8 mouse cellular contexts compared by ENCODE assay signal in genomic region chr5:65863349-65863749, GRCm38 (mm10). TPM values are rescaled to one million over a fixed set of nuclear protein-coding genes. Genes with fewer than 3 reads are reported as not detected.
DNase-seq lines count a peak whose midpoint lies in the region; ATAC-seq lines count a peak whose summit lies in the region.

No protein-coding gene starts in this region.

- 70% methylated on average over 12 of the region's 12 CpGs for WGBS in heart, embryonic 10.5 days
- 83% methylated on average over 12 of the region's 12 CpGs for WGBS in midbrain, embryonic 11.5 days

- no peak overlapping the region for H3K4me2 ChIP-seq in midbrain, embryonic 11.5 days

- DNase-seq in heart, adult 11 months = peak; percentile 96
- no peak for DNase-seq in heart, embryonic 10.5 days (ENCODE audit: low spot score)
- DNase-seq in kidney, postnatal 10 days = peak; percentile 26
- peak; percentile 89 to 90 for DNase-seq in natural killer cell, adult 2 months (ENCODE audit: low spot score in 2 of 2)
- no peak for DNase-seq in midbrain, embryonic 11.5 days (ENCODE audit: low spot score, missing footprints)
- no peak for DNase-seq in cerebellum, adult 8-10 months
- no peak for DNase-seq in right cerebral cortex, adult 2 months (ENCODE audit: low spot score in 2 of 2)

- no peak overlapping the region for H3K27ac ChIP-seq in heart, embryonic 10.5 days
- H3K27ac ChIP-seq in brown adipose tissue, adult 24 weeks (replicated peaks; ENCODE audit: low read depth, low read length) = peak overlapping the region; percentile 28; the same call in 1 of the 2 replicates
- H3K27ac ChIP-seq in midbrain, embryonic 11.5 days (ENCODE audit: low read depth, low read length) = no peak overlapping the region

- H3K9ac ChIP-seq in midbrain, embryonic 11.5 days (ENCODE audit: low read length) = no peak overlapping the region

- no peaks in the 10 kb centered on the region for H3K27me3 ChIP-seq in heart, embryonic 10.5 days (ENCODE audit: insufficient read depth, poor library complexity, severe bottlenecking)
- no peaks in the 10 kb centered on the region for H3K27me3 ChIP-seq in midbrain, embryonic 11.5 days (ENCODE audit: control insufficient read depth, insufficient read depth, low read length)

- H3K36me3 ChIP-seq in heart, embryonic 10.5 days = no peaks in the 10 kb centered on the region
- H3K36me3 ChIP-seq in midbrain, embryonic 11.5 days (ENCODE audit: control insufficient read depth, insufficient read depth, low read length) = no peaks in the 10 kb centered on the region

- H3K4me1 ChIP-seq in heart, embryonic 10.5 days = peaks cover 12% of the 10 kb centered on the region
- no peaks in the 10 kb centered on the region for H3K4me1 ChIP-seq in brown adipose tissue, adult 24 weeks (ENCODE audit: control insufficient read depth, insufficient read depth, insufficient read length, low read length)
- H3K4me1 ChIP-seq in midbrain, embryonic 11.5 days (ENCODE audit: control insufficient read depth, insufficient read depth, low read length) = no peaks in the 10 kb centered on the region

- H3K9me3 ChIP-seq in heart, embryonic 10.5 days = no peaks in the 10 kb centered on the region
- H3K9me3 ChIP-seq in midbrain, embryonic 11.5 days (ENCODE audit: control insufficient read depth, low read length) = no peaks in the 10 kb centered on the region

- ATAC-seq in midbrain, embryonic 11.5 days (ENCODE audit: low FRiP score) = no peak

- no peak overlapping the region for H3K4me3 ChIP-seq in heart, embryonic 10.5 days
- peak overlapping the region; percentile 40 for H3K4me3 ChIP-seq in brown adipose tissue, adult 24 weeks (ENCODE audit: insufficient read depth, low read depth, low read length)
- H3K4me3 ChIP-seq in midbrain, embryonic 11.5 days (ENCODE audit: low read depth, low read length) = no peak overlapping the region

RNA-seq across cellular contexts. Expression of gene Rhoh, which starts 2.3 kb away (rescaled TPM):
- 0.55 and 0.73 TPM in 2 replicates for polyA plus RNA-seq in heart, embryonic 10.5 days (2016; fragmentation: Nextera tagmentation; extraction: Ambion mirVana)
- 0.42 and 0.75 TPM in 2 replicates for polyA plus RNA-seq in brown adipose tissue, adult 24 weeks (2012; ENCODE audit: insufficient read depth, insufficient read length, missing spikeins)
- polyA plus RNA-seq in midbrain, embryonic 11.5 days (2014; fragmentation: Nextera tagmentation; extraction: Ambion mirVana) = 0.21 and 0.33 TPM in 2 replicates

Comparison
In these comparisons a context has a peak if more than half of its experiments do, and no peak if none do; other contexts are left out.
1. DNase-seq: peak in heart, adult 11 months (single experiment), kidney, postnatal 10 days (single experiment) and natural killer cell, adult 2 months (2 of 2); none in heart, embryonic 10.5 days (single experiment), midbrain, embryonic 11.5 days (single experiment), cerebellum, adult 8-10 months (single experiment) and right cerebral cortex, adult 2 months (0 of 2).